Mouse (Mus musculus) G1E (cell line): ENCODE measurements around the gene Mdfi.

ENCODE experiments used
- CTCF ChIP-seq: IDR thresholded peaks from 2 replicates; pipeline ENCODE4 v1.5.1; 2012; ENCODE audit warnings: low read depth, low read length, inconsistent platforms, mixed read lengths
- GATA2 ChIP-seq: IDR thresholded peaks from 2 replicates; pipeline ENCODE4 v1.6.1; 2012; ENCODE audit warnings: low read depth, low read length, inconsistent platforms, borderline replicate concordance

DNA sequence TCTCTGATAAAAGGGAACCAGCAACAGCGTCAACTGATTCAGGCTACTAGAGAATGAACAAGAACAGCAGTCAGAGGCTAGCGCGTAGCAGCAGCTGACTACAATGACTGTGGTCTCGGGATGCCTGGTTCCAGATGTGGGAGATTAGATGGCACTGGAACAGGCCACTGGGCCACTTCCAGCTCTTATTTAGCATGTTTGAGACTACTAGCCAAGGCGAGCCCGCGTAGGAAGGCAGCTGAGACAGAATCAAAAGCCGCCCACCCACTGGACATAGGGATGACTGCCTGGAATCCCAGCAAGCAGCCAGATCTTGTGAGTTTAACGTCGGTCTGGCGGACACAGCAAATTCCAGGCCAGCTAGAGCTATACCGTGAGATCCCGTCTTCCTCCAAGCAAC lies 46.8 kb upstream of the Mdfi start:
- TF ChIP-seq CTCF (no peak), GATA2 (no peak)
